26 mouse cellular contexts compared by ENCODE assay signal in genomic region chr1:184837649-184838048, GRCm38 (mm10). TPM values are rescaled to one million over a fixed set of nuclear protein-coding genes. Genes with fewer than 3 reads are reported as not detected.
DNase-seq lines count a peak whose midpoint lies in the region; ATAC-seq and TF ChIP-seq lines count a peak whose summit lies in the region.
"Had no signal": no experiment of that assay in that cellular context is flagged by ENCODE, and none has a peak within 500 bp of the region (broad histone marks: within the 10 kb centered on the region; RNA-seq: fewer than 3 reads in every experiment).

No protein-coding gene starts in this region.

- H3K27me3 ChIP-seq in liver, adult 2 months (ENCODE audit: control insufficient read depth, insufficient read depth, low read length) = no peaks in the 10 kb centered on the region
- no peaks in the 10 kb centered on the region for H3K27me3 ChIP-seq in intestine, embryonic 14.5 days (replicated peaks; ENCODE audit: control insufficient read depth, insufficient read depth, low read length)
- H3K27me3 ChIP-seq in liver, embryonic 13.5 days = no peaks in the 10 kb centered on the region
- no peaks in the 10 kb centered on the region for H3K27me3 ChIP-seq in small intestine, adult 2 months (ENCODE audit: control insufficient read depth, insufficient read depth, low read length)
- H3K27me3 ChIP-seq: embryonic facial prominence, embryonic 15.5 days; heart, embryonic 15.5 days; hindbrain, embryonic 13.5 days had no signal

- peaks cover 46% of the 10 kb centered on the region for H3K36me3 ChIP-seq in liver, adult 2 months (ENCODE audit: control insufficient read depth, insufficient read depth, low read length)
- H3K36me3 ChIP-seq in intestine, embryonic 14.5 days (ENCODE audit: control insufficient read depth, insufficient read depth, low read length) = peaks cover 56% of the 10 kb centered on the region
- peaks cover 60% of the 10 kb centered on the region for H3K36me3 ChIP-seq in liver, embryonic 13.5 days
- H3K36me3 ChIP-seq in small intestine, adult 2 months (ENCODE audit: control insufficient read depth, insufficient read depth, low read length) = peaks cover 56% of the 10 kb centered on the region

- no peak overlapping the region for H3K4me2 ChIP-seq in intestine, embryonic 14.5 days (ENCODE audit: low read length)
- no peak overlapping the region for H3K4me2 ChIP-seq in liver, embryonic 13.5 days
- H3K4me2 ChIP-seq: embryonic facial prominence, embryonic 15.5 days; heart, embryonic 15.5 days; hindbrain, embryonic 13.5 days had no signal

- H3K4me1 ChIP-seq in liver, adult 2 months (ENCODE audit: control insufficient read depth, insufficient read depth, low read length) = peaks cover 35% of the 10 kb centered on the region
- H3K4me1 ChIP-seq in intestine, embryonic 14.5 days (replicated peaks; ENCODE audit: control insufficient read depth, insufficient read depth, low read length) = no peaks in the 10 kb centered on the region
- H3K4me1 ChIP-seq in liver, embryonic 13.5 days (replicated peaks) = peaks cover 63% of the 10 kb centered on the region
- H3K4me1 ChIP-seq in small intestine, adult 2 months (ENCODE audit: control insufficient read depth, insufficient read depth, insufficient read length, low read length) = peaks cover 32% of the 10 kb centered on the region; the same call in 1 of the 2 replicates
- H3K4me1 ChIP-seq: embryonic facial prominence, embryonic 15.5 days had no signal

- H3K9me3 ChIP-seq in intestine, embryonic 14.5 days (ENCODE audit: control insufficient read depth, low read length) = no peaks in the 10 kb centered on the region
- no peaks in the 10 kb centered on the region for H3K9me3 ChIP-seq in liver, embryonic 13.5 days (replicated peaks)
- H3K9me3 ChIP-seq: embryonic facial prominence, embryonic 15.5 days; forebrain, embryonic 10.5 days; heart, embryonic 15.5 days; hindbrain, embryonic 13.5 days had no signal

- no peak for TF ChIP-seq POLR2A in liver, adult 2 months (IDR thresholded peaks at IDR 0.05; ENCODE audit: extremely low read depth, insufficient read depth, low read length)
- TF ChIP-seq POLR2A in small intestine, adult 2 months (IDR thresholded peaks at IDR 0.05; ENCODE audit: low read depth, low read length) = no peak

- H3K79me2 ChIP-seq in liver, adult 2 months (ENCODE audit: control insufficient read depth, insufficient read depth, low read length) = peaks cover 30% of the 10 kb centered on the region

- 20% methylated on average over 4 of the region's 4 CpGs for WGBS in liver, adult 2 months
- WGBS in intestine, embryonic 14.5 days = 59% methylated on average over 4 of the region's 4 CpGs
- WGBS in liver, embryonic 13.5 days (ENCODE audit: insufficient replicate concordance) = 66% methylated on average over 4 of the region's 4 CpGs
- 27% methylated on average over 4 of the region's 4 CpGs for WGBS in small intestine, adult 2 months

- H3K27ac ChIP-seq in liver, adult 2 months (replicated peaks; ENCODE audit: insufficient read depth, low read depth, low read length) = peak overlapping the region; percentile 90
- H3K27ac ChIP-seq in intestine, embryonic 14.5 days (ENCODE audit: low read depth) = no peak overlapping the region
- peak overlapping the region; percentile 62 for H3K27ac ChIP-seq in liver, embryonic 13.5 days
- H3K27ac ChIP-seq in small intestine, adult 2 months (ENCODE audit: insufficient read depth, low read depth, low read length) = peak overlapping the region; percentile 96
- H3K27ac ChIP-seq: embryonic facial prominence, embryonic 15.5 days; forebrain, embryonic 10.5 days; gastrocnemius, adult 2 months; heart, embryonic 15.5 days; hindbrain, embryonic 13.5 days had no signal

- H3K9ac ChIP-seq in liver, adult 2 months (ENCODE audit: low read depth, low read length) = peak overlapping the region; percentile 41
- no peak overlapping the region for H3K9ac ChIP-seq in intestine, embryonic 14.5 days (ENCODE audit: low read length)
- no peak overlapping the region for H3K9ac ChIP-seq in liver, embryonic 13.5 days
- H3K9ac ChIP-seq: embryonic facial prominence, embryonic 15.5 days; heart, embryonic 15.5 days; hindbrain, embryonic 13.5 days had no signal

- peak; percentile 88 for DNase-seq in liver, adult 2 months (ENCODE audit: extremely low read depth, low read depth, low spot score)
- DNase-seq in liver = no peak
- no peak for DNase-seq in intestine, embryonic 14.5 days (ENCODE audit: low spot score)
- DNase-seq in liver, embryonic 13.5 days = no peak
- no peak for DNase-seq in left cerebral cortex, postnatal 4 days
- no peak for DNase-seq in left cerebral cortex, adult 11 months (ENCODE audit: low spot score)
- DNase-seq: adrenal gland, postnatal 10 days; cerebellum, adult 18-20 months; cerebellum, adult 9-11 months; embryo, embryonic 11 days; gastrocnemius, adult 2 months; gastrocnemius, postnatal 25 days; heart, postnatal 14 days had no signal

- peak; percentile 55; the same call in 1 of the 2 replicates for ATAC-seq in intestine, embryonic 14.5 days (replicated peaks; ENCODE audit: low FRiP score, low TSS enrichment, low read depth)
- ATAC-seq in liver, embryonic 13.5 days (ENCODE audit: low read depth) = no peak
- ATAC-seq: forebrain, embryonic 14.5 days had no signal

- TF ChIP-seq CTCF in liver, adult 2 months (IDR thresholded peaks at IDR 0.05; ENCODE audit: low read depth, low read length) = no peak
- no peak for TF ChIP-seq CTCF in small intestine, adult 2 months (IDR thresholded peaks at IDR 0.05; ENCODE audit: extremely low read depth, insufficient read length, insufficient replicate concordance, low read depth, low read length)

- no peak overlapping the region for H3K4me3 ChIP-seq in liver, adult 2 months (ENCODE audit: insufficient read depth, low read depth, low read length)
- H3K4me3 ChIP-seq in intestine, embryonic 14.5 days (ENCODE audit: low read depth, low read length) = no peak overlapping the region
- H3K4me3 ChIP-seq in liver, embryonic 13.5 days (replicated peaks) = no peak overlapping the region
- no peak overlapping the region for H3K4me3 ChIP-seq in small intestine, adult 2 months (ENCODE audit: low read depth, low read length)
- H3K4me3 ChIP-seq: embryonic facial prominence, embryonic 15.5 days; erythroblast, embryonic 14.5 days; forebrain, embryonic 10.5 days; gastrocnemius, adult 2 months; heart, embryonic 15.5 days; hindbrain, embryonic 13.5 days had no signal

- intact Hi-C loops in left cerebral cortex, postnatal 4 days (cut with DNase I) = no loop called here

RNA-seq across cellular contexts. Expression of gene Marc2, which starts 8.6 kb away (rescaled TPM):
- 563 and 653 TPM in 2 replicates for total RNA-seq in liver, adult 2 months (2014; rRNA removed)
- polyA plus RNA-seq in liver, adult 2 months (2012; rRNA removed) = 365 and 397 TPM in 2 replicates
- 262 and 279 TPM in 2 replicates for polyA plus RNA-seq in intestine, embryonic 14.5 days (2014; fragmentation: Nextera tagmentation; extraction: Ambion mirVana)
- 189 and 193 TPM in 2 replicates for polyA plus RNA-seq in liver, embryonic 13.5 days (2015; fragmentation: Nextera tagmentation; extraction: Ambion mirVana)
- polyA plus RNA-seq in small intestine, adult 2 months (2012; rRNA removed) = 332 and 352 TPM in 2 replicates
- 10 to 100 TPM; 84.0 to 86.4 TPM for total RNA-seq in left cerebral cortex, postnatal 4 days (2021)

RNA-seq across cellular contexts. Expression of gene Marc1, which starts 26.5 kb away (rescaled TPM):
- total RNA-seq in liver, adult 2 months (2014; rRNA removed) = 345 and 386 TPM in 2 replicates
- polyA plus RNA-seq in liver, adult 2 months (2012; rRNA removed) = 395 and 462 TPM in 2 replicates
- polyA plus RNA-seq in intestine, embryonic 14.5 days (2014; fragmentation: Nextera tagmentation; extraction: Ambion mirVana) = 0.19 and 0.22 TPM in 2 replicates
- polyA plus RNA-seq in liver, embryonic 13.5 days (2015; fragmentation: Nextera tagmentation; extraction: Ambion mirVana) = 13.4 and 13.8 TPM in 2 replicates
- 0.68 and 1.2 TPM in 2 replicates for polyA plus RNA-seq in small intestine, adult 2 months (2012; rRNA removed)
- under 1 TPM in 1 of 2 experiments, not detected in 1; 0.28 TPM for total RNA-seq in left cerebral cortex, postnatal 4 days (2021)
- total RNA-seq: common myeloid progenitor, adult 5-6 weeks; gastrocnemius, adult 2 months; granulocyte monocyte progenitor cell, adult 5-6 weeks; heart, postnatal 14 days; hematopoietic stem cell, adult 5-6 weeks had no signal
- polyA plus RNA-seq: embryonic facial prominence, embryonic 11.5 days; erythroblast, embryonic 14.5 days; forebrain, embryonic 10.5 days; forebrain, embryonic 14.5 days; heart, embryonic 15.5 days had no signal

RNA-seq across cellular contexts. Expression of gene C130074G19Rik, which starts 45.4 kb away (rescaled TPM):
- 84.6 and 88.6 TPM in 2 replicates for total RNA-seq in liver, adult 2 months (2014; rRNA removed)
- polyA plus RNA-seq in liver, adult 2 months (2012; rRNA removed) = 56.3 and 68.3 TPM in 2 replicates
- 2.1 and 2.4 TPM in 2 replicates for polyA plus RNA-seq in intestine, embryonic 14.5 days (2014; fragmentation: Nextera tagmentation; extraction: Ambion mirVana)
- 1.3 and 1.6 TPM in 2 replicates for polyA plus RNA-seq in liver, embryonic 13.5 days (2015; fragmentation: Nextera tagmentation; extraction: Ambion mirVana)
- 16.2 and 45.1 TPM in 2 replicates for polyA plus RNA-seq in small intestine, adult 2 months (2012; rRNA removed)
- total RNA-seq in left cerebral cortex, postnatal 4 days (2021) = 10 to 100 TPM; 14.0 to 16.5 TPM
- total RNA-seq: common myeloid progenitor, adult 5-6 weeks; granulocyte monocyte progenitor cell, adult 5-6 weeks; MEL had no signal
- polyA plus RNA-seq: C2C12 had no signal

Comparison
In these comparisons a context has a peak if more than half of its experiments do, and no peak if none do; other contexts are left out.
1. RNA of gene Marc1, which starts 26.5 kb away (polyA plus RNA-seq): 395 to 462 TPM in liver, adult 2 months; 13.4 to 13.8 TPM in liver, embryonic 13.5 days, 0.68 to 1.2 TPM in small intestine, adult 2 months and 0.19 to 0.22 TPM in intestine, embryonic 14.5 days; every median in the first group is over 10 times any median in the second.